Mouse (Mus musculus): ENCODE measurements around the gene Pigx.
A peak's percentile ranks its signal among the peaks of the same experiment; 100 is the strongest.
"Not testable (repeated sequence)": the region's sequence is repeated elsewhere in the genome, so short reads cannot be mapped to it uniquely, and the experiment has no call there.

Gene Pigx

DNA sequence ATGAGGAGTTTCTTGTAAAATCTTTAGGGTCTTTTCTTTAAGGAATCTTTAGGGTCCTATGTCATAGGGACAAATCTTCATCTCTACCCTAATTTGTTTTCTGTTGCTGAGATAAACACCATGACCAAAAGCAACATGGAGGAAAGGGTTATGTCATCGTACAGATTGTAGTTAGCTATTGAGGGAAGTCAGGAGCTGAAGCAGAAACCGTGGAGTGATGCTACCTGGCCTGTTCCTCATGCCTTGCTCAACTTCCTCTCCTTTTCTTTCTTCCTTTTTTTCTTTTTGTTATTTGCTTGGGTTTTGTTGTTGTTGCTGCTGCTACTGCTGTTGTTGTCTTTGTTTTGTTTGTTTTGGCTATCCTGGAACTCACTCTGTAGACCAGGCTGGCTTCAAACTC, 9.0 kb upstream of the Pigx start:
- DNase-seq = no peak

DNA sequence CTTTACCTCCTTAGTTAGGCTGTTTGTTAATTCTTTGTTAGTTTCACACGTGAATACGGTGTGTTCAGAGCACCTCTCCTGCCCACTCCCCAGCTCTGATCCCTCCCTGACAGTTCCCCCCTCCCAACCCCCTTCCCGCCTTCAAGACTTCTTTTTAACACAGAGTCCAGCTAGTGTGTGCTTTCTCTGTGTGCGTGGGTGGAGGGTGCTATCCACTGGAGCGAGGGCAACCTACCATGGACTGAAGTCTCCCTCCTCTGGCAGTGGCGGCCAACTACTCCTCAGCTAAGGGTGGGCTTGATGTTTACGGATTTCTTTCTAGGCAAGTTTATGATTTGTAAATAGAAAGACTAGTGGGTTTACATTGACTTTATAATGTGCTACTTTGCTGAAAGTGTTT, 8.6 kb upstream of the Pigx start:
- DNase-seq = peak; percentile 66 to 77

DNA sequence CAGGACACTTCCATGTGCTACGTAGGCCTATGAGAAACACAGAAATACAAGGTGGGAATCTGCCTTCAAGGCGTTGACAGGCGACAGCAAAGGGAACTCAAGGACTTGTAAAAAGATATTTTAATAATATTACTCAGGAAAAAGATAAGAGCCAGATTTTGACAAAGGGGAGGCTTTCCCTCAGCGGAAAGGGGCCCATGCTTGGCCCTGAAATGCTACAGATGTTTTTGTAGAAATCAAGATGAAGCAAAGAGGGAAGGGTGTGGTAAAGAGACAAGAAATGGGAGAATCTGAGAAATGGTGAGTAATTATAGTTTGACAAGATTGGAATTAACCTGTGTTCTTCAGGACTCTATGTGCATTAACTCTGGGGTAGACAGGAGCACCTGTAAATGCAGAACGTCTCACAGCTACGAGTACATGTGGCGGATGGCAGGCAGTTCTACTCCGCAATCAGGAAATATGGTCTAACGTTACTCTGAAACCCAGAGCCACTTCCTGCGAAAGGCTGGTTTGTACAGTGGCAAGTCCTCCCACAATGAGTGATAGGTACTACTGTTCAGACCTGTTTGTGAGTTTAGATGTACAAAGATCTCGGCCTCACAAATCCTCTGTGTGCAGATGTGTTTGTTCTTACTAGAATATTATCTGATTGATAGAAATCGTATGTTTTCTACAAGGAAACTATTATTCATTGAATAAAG, 8.0 kb upstream of the Pigx start:
- peak; percentile 68 to 78 for DNase-seq

DNA sequence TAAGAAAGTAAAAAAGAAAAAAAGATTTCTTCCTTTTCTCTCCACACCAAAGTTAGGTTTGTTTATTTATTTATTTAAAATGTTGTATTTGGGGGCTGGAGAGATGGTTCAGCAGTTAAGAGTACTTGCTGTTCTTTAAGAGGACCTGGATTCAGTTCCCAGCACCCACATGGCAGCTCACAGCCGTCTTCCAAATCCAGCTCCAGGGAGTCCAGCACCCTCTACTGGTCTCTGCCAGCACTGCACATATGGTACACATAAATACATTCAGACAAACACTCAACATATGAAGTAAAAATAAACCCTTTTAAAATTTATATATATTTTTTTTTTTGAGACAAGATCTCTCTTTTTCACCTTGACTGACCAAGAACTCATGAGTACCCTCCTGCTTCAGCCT, 6.2 kb upstream of the Pigx start:
- no peak for DNase-seq

DNA sequence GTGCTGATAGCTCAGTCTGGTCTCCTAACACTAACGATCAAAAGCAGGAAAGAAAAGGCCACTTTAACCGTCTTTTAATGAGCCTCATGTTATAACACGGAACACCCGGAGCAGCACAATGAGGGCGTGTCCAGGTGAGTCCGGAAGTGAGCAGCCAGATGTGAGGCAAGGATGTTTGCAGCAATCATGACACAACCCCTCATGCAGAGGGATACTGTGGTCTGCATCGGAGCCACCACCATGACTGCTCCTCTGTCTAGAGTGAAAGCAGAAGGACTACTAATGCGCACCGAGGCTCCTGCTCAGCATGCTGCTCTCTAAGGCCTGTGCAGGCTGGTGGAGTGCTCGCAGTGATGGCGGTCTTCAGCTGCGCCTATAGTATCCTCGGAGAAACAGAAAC, 2.8 kb upstream of the Pigx start:
- no peak for DNase-seq

DNA sequence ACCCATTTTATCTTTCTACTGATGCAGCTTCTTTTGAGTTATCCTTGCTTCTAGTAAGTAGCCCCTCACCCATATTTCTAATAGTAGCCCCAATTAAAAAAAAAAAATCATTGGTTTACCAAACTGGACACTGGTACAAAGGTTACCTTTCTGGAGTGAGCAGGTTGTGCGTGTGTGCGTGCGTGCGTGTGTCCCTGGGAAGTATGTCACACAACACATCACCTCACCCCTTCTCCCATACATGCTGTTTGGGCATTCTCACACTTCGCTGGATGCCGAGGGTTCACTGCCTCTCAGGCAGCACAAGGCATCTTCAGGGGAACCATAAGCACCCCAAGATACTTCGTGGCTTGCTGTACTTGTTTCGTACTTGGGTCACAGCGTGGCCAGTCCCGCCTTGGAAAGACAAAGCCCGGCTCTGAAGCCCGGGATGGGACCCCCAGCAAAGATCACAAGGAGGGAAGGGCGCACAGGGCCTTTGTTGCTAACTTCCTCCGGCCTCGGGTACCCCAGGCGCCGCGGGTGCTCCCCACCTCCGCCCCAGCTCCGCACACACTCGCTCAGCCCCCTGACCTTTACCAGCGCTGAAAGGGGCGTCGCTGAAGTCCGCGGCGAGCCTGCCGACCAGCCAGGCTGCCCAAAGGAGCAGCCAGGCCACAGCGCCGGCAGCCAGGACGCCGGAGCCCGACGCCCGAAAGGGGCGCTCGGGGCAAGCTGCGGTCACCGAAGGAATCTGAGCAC, 473 bp downstream of the Pigx start:
- DNase-seq = peak in 1 of 2 experiments; percentile 66

DNA sequence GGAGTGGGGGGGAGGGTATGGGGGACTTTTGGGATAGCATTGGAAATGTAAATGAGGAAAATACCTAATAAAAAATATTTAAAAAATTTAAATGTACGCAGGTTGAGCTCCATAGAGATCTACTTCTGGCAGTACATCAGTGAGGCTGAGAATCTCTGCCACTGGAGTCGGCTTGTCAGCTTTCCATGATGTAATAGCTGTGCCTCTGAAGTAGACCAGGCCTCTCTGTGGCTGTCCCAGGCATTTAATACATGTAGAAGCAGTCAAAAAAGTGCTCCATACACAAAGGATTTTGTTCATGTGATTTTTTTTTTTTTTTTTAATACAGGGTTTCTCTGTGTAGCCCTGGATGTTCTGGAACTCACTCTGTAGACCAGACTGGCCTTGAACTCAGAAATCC, 1.8 kb downstream of the Pigx start:
- DNase-seq = peak in 1 of 2 experiments; percentile 3

DNA sequence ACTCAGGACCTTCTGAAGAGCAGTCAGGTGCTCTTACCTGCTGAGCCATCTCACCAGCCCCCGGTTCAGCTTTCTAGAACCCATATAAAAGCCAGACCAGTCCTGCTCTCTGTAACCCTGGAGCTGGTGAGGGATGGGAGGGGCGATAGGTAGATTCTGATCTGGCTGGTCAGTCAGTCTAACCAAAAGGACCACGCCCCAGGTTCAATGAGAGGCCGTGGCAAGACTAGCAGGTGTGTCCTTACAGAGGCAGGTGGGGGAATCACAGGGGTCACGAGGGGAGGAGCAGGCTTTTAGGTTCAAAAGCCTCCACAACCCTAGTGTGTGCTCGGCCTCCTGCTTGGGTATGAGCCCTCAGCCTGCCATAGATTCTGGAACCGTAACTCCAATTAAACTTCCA, 8.1 kb downstream of the Pigx start:
- DNase-seq = no peak

DNA sequence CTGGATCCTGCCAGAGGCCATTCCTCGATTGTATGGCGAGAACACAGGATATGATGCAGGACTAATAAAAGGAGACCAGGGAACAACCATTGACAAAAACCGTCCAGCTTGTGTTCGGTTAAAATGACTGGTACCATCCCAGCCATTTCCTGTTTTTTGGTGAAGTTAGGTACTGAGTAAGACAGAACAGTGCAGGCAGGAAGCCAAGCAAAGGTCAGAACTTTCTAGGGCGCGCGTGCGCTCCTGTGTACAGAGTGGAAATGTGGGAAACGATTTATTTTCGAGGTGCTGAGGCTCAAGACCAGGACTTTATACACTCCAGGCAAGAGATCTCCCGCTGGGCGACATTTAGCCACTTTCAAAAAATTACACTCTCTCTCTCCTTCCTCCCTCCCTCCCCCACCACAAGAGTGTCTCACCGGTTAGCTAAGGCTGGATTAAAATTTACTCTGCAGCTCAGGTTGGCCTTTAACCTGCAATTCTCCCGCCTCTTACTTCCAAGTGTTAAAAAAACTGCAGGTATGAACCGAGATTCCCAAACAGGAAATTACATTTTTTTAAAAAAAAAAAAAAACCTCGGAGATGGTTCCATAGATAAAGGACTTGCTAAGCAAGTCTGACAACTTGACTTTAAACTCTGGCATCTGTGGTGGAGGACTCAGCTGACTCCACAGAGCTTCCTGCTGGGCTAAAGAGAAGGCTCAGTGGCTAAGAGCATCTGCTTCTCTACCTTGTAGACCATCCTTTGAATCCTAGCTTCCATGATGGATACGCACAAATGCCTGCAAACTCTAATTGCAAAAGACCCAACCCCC, 11.7 kb downstream of the Pigx start:
- DNase-seq = peak; percentile 52 to 61

DNA sequence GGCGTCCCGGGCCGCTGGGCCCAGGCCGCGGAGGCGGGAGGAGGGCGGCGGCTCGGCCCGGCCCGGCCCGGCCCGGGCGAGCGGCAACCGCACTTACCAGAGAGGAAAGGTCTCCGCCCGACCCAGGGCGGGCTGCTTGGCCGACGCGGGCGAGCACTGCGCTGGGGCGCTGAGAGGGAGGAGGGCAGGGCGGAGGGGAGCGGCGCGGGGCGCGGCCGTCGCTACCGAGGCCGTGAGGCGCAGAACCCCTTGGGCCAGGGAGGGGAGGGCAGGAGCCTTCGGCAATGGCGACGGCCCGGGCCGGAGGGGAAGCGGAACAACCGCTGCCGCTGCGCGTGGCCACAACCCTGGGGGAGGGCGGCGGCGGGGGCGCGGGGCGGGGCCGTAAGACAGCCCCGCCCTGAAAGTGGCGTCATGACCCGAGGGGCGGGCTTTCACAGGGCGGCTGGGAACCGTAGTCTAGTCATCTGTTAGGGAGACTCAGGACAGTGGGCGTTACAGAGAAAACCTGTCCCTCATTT, 20.5 kb downstream of the Pigx start, which contains the start of gene Pak2:
TSS of gene Pak2 (minus strand) at position 352 of the 521 bp plus-strand sequence.
- DNase-seq = peak; percentile 84 to 86

DNA sequence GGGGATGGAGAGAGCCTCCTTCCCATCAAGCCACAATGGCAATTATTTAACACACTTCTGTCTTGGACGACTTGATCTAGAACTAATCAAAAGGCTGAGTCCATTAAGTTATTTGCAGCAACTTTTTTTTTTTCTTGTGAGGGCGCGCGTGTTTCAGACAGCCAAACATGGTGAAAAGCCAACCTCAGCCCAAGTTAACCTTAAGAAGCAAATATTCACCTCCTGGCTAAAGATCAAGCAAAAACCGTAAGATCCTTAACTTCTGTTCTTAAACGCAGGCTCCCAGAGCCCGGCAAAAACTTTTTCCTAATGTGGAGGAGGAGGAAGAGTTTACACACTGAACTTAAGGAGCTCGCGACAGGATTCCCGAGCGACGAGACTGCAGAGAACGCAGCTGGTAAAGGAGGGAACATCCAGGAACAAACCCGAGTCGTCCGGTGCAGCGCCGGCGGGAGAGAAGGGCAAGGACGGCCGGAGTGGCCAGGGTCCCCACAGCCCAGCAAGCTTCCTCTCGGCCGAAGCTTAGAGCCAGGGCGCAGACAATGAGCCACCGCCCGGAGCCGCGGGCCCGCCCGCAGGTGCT, 21.0 kb downstream of the Pigx start:
- no peak for DNase-seq

DNA sequence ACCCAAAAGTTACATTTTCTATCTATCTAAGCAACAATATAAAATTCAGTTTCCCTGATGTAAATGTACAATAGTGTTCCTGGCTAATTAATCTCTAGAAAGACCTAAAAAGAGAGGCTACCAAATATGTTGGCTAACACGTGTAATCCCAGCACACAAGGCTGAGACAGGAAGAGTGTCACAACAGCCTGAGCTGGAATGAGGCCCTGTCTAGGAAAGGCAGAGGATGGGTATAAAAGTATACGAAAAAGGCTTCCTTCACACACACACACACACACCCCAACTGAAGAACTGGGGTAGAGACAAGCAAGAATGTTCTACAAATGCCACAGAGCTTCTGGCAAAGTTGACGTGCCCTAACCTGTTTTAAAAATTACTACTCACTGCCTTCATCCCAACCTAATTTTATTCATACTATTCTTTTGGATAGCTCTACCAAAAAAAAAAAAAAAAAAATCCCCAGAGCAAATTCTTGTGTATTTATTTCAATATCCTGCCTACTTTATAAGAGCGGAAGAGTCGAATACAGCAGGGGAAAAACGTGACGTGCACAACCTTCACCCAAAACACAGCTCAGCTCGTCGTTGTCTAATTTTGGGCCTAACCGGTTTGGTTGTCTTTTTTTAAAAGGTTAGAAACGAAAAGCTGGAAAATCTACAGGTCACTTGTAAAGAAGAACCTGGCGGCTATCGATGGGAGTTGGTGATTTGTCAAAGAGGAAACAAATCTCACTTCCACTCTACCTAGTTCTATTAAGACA, 21.7 kb downstream of the Pigx start:
- no peak for DNase-seq

DNA sequence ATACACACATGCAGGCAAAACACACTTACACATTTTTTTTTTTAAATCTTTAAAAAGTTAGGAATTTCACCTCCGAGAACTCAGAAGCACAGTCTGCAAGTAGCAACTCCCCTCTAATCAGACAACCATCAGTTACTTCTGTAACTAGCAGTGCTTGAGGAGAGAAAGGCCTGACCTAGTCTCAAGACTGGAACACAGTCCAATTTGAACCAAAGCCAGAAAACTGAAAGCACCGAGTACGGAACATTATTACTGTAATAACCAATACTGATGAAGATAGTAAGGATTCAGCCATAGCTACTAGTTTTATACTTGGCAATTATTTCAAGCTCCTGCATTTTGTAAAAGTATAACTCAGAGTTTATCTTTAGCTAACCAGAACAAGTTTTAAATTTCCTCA, 23.1 kb downstream of the Pigx start:
- no peak for DNase-seq

DNA sequence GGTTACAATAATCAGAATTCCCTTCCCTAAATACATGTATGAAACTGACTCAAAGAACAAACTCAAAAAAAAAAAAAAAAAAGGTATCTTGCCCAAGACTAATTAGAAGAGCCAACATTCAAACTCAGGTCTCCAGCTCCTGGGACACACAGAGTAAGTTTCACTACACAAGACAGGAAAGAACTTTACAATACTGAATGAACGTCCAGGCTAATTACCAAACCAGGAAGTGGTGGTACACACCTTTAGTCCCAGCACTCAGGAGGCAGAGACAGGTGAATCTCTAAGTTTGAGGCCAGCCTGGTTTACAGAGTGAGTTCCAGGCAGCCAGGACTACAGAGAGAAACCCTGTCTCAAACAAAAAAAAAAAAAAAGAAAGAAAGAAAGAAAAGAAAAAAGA, 23.8 kb downstream of the Pigx start:
- DNase-seq = no peak

DNA sequence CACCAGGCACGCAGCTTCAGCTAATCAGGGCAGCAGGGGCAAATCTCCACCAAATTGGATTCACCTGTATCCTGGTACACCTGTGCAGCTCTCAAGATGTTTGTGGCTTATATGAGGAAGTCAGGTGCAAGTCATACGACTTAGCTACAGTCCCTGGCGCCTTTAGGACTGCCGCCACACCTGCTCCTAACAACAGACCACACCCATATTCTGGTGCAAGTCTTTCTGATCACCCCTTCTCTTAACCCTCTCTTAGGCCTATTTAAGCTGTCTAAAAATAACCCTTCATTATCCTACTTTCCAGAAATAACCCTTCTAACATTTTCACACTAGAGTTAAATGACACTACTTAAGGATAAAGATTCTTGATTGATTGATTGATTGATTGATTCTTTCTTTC, 29.5 kb downstream of the Pigx start:
- DNase-seq = not testable (repeated sequence)

DNA sequence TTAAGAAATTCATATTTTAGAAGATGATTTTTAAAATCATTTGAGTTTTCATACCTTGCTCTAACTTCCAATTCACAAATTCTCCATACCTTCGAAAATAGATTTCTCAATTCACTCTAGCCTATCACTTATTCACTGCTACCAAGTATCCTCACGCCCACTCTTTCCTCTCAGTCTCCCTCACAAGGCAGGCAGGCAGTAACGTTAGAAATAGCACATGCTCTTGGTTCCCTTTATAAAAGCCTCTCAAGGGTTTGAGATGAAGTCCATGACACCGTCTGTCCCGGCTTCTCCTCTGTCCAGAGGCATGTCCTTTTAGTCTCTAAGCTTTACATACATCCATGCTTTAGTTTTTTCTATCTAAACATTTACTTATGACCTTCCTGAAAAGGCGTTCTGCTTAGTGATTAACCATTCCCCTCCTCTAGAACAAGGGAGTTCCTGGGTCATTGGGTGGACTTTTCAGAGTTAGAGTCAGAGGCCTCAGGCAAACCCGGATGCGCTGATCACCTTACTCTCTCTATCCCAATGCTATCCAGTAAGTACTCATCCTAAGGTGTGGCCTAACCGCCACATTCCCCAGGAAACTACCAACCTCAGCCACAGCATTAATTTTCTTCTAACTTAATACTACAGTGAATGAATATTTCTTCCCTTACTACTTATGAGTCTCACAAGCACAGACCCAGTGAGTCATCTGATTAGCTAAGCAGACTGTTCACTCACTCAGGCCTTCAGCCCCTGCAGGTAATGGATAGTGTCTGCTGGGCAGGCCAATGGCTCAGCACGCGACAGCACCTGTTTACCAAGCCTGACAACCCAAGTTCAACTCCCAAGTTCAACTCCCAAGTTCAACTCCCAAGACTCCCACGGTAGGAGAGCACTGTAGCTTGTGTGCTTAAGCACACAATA, 30.9 kb downstream of the Pigx start:
- DNase-seq = no peak

DNA sequence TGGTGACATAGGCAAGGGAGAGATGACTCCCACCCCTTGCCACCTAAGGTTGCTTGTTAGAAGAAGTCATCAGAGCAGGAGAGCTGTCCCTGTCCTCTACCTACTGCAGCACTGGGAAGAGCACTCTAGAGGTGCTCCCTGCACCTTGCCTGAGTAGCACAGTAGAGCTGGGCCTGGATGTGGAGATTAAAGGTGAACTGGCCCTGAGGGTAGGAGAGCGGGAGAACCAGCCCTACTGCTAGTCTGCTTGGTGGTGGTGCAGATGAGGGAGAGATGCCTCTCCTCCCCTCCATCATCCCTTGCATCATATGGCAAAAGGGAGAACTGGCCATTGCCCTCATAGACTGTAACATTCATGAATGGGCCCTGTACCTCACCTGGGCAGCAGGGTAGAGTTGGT, 32.6 kb downstream of the Pigx start:
- no peak for DNase-seq

DNA sequence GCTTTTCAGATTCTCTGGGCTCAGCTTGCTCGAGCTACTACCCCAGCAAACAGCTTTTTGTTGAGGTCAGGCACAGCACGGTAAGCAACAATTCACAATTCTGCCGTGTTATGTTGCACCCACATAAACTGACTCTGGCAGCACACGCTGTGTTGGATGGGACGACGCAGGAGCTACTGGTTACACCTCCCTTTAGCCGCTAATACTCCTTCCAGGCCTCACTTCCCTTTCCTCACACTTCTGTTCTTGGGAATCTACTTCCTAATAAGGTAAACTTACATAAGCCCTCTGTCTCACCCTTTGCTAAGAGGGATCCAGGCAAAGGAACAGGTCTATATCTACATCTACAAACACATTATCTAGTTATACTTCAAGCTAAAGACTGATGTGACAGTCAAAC, 35.6 kb downstream of the Pigx start:
- DNase-seq = no peak

DNA sequence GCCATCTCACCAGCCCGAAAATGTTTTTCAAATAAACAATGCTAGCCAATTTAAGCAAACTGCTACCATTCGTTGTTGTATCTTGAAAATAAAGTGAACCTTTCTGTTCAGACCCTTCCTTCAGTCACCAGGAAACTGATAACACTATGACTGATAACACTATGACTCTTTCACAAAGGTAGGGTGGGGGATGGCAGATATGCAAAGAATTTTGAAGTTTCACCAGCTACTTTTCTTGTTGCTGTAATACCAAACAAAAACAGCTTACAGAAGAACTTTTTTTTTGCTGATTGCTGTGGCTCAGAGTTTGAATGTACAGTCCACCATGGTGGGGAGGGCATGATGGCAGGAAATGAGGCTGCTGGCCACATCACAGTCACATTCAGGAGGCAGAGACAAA, 37.3 kb downstream of the Pigx start:
- DNase-seq = no peak

DNA sequence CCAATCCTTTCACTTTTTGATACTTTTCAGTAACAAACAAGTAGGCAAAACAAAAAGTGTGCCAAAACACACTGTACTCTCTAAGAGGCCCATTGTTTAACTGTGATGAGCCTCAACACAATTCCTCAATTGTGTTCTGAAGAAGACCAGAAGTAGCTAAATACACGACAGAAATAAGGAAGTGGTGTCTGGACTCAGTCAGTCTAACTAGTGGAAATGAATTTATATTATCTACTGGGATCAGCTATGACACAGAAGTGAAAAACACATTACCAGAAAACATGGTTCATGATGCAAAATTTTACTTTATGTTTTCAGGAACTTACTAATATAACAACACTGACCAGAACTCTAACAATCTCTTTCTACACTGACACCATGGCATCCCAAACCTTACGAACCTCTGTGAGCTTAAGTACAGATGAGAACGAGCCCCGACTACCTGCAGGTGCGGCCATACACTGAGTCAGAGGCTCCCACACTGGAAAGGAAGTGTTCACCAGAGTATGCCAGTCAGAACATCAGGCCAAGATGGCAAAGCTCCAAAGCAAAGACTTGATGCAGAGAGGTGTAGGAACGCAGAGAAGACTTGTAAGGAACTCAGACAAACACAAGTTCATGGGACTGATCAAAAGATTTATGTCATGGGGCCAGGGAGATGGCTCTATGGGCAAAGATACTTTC, 39.6 kb downstream of the Pigx start:
- DNase-seq = peak; percentile 28 to 36

DNA sequence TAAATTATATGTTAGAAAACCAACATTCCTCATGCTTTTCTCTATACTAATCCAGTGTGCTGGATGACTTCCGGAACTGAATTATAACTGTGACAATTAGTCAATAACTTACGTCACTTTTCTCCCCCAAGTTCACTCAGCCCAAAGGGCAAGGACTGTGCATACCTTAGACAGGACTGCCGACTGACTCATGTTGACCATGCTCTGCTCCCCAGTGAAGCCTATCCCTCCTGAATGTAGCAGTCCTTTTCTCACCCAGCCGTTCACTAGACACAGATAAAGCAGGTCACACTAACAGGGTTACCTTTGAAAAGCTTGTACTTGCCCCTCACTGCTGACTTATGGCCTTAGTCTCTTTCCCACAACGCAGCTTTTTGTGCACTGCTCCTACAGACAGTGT, 40.7 kb downstream of the Pigx start:
- DNase-seq = no peak
